Comparison of ENCODE assay signal across 8 mouse cellular contexts in genomic region chr2:26208126-26208789, GRCm38 (mm10). TPM values are rescaled to one million over a fixed set of nuclear protein-coding genes. Genes with fewer than 3 reads are reported as not detected.
DNase-seq lines count a peak whose midpoint lies in the region; ATAC-seq and TF ChIP-seq lines count a peak whose summit lies in the region.

TSS of gene Lhx3 (minus strand) at chr2:26208289.

- 0 out of 2 replicates have a peak within 1 kb of the TSS, but pooled peaks have one; percentile 19 for H3K9ac ChIP-seq in hindbrain, embryonic 13.5 days

- peak; percentile 70 for DNase-seq in ES-CJ7 (ENCODE audit: low read depth, low spot score)
- peak; percentile 97 for DNase-seq in adrenal gland, postnatal 14 days
- DNase-seq in gastrocnemius, adult 2 months = peak; percentile 88
- DNase-seq in left cerebral cortex, adult 11 months (ENCODE audit: low spot score) = peak; percentile 15
- peak; percentile 86 for DNase-seq in lung, postnatal 36 days
- peak; percentile 19 to 45 for DNase-seq in spleen, adult 18-20 months
- no peak for DNase-seq in cerebellum, adult 8-10 months

- no peak for TF ChIP-seq CTCF in gastrocnemius, adult 2 months (IDR thresholded peaks at IDR 0.05)

- peaks cover 27% of the 10 kb centered on the region for H3K4me1 ChIP-seq in hindbrain, embryonic 13.5 days (replicated peaks)

- intact Hi-C loops in gastrocnemius, adult 2 months (cut with DNase I) = no loop called here

- H3K27ac ChIP-seq in gastrocnemius, adult 2 months = no peak within 1 kb of the TSS
- H3K27ac ChIP-seq in hindbrain, embryonic 13.5 days = 0 out of 2 replicates have a peak within 1 kb of the TSS, but pooled peaks have one; percentile 23

- peak; percentile 49; the same call in 1 of the 2 replicates for ATAC-seq in hindbrain, embryonic 13.5 days (ENCODE audit: low FRiP score)

- no peak within 1 kb of the TSS for H3K4me3 ChIP-seq in gastrocnemius, adult 2 months
- H3K4me3 ChIP-seq in hindbrain, embryonic 13.5 days = peak within 1 kb of the TSS; percentile 30

- 7% methylated on average over 19 of the region's 19 CpGs for WGBS in hindbrain, embryonic 13.5 days

- peaks cover 35% of the 10 kb centered on the region for H3K36me3 ChIP-seq in hindbrain, embryonic 13.5 days

- peaks cover 6% of the 10 kb centered on the region; the same call in 1 of the 2 replicates for H3K9me3 ChIP-seq in hindbrain, embryonic 13.5 days

- no peak within 1 kb of the TSS for H3K4me2 ChIP-seq in hindbrain, embryonic 13.5 days

- H3K27me3 ChIP-seq in hindbrain, embryonic 13.5 days = peaks cover 66% of the 10 kb centered on the region

RNA-seq across cellular contexts. Expression of gene Lhx3, which starts in this region (rescaled TPM):
- total RNA-seq in adrenal gland, postnatal 14 days (2021) = 0.30 TPM in 1 of 2 replicates, not detected in the other
- total RNA-seq in gastrocnemius, adult 2 months (2021) = not detected
- 5.2 and 15.4 TPM in 2 replicates for polyA plus RNA-seq in hindbrain, embryonic 13.5 days (2015; fragmentation: Nextera tagmentation; extraction: Ambion mirVana)

Comparison
In these comparisons a context has a peak if more than half of its experiments do, and no peak if none do; other contexts are left out.
1. Peak in DNase-seq in adrenal gland, postnatal 14 days; RNA of the gene not detected or under 1 TPM.
2. Peak in DNase-seq in gastrocnemius, adult 2 months; RNA of the gene not detected or under 1 TPM.